Mouse (Mus musculus) megakaryocyte-erythroid progenitor cell, adult 5-6 weeks (primary cell): Measurements from ENCODE around the gene Cbl. TPM values are rescaled to one million over a fixed set of nuclear protein-coding genes. Genes with fewer than 3 reads are reported as not detected.
A peak's percentile ranks its signal among the peaks of the same experiment; 100 is the strongest.

ENCODE experiments used
- ATAC-seq: replicated peaks from 2 replicates; pipeline ENCODE4 v1.8.0; 2016; ENCODE audit warnings: mild to moderate bottlenecking, inconsistent platforms; ENCODE audit not compliant: severe bottlenecking, poor library complexity, low FRiP score, low TSS enrichment
- total RNA-seq, 2 experiments: library from RNA; stranded (forward) in 1 of 2; stranded (reverse) in 1 of 2; fragments of 200-1000, 215-1000 nt in 1 of 2; fragments of >200 nt in 1 of 2; fragmentation: Nextera tagmentation in 1 of 2; gene quantifications; 2 replicates each; pipeline ENCODE4 v1.2.3; 2014 to 2017

Cbl gene
- total RNA-seq, 2 experiments from 2014 or later, result 8.4 to 36.5 TPM

DNA sequence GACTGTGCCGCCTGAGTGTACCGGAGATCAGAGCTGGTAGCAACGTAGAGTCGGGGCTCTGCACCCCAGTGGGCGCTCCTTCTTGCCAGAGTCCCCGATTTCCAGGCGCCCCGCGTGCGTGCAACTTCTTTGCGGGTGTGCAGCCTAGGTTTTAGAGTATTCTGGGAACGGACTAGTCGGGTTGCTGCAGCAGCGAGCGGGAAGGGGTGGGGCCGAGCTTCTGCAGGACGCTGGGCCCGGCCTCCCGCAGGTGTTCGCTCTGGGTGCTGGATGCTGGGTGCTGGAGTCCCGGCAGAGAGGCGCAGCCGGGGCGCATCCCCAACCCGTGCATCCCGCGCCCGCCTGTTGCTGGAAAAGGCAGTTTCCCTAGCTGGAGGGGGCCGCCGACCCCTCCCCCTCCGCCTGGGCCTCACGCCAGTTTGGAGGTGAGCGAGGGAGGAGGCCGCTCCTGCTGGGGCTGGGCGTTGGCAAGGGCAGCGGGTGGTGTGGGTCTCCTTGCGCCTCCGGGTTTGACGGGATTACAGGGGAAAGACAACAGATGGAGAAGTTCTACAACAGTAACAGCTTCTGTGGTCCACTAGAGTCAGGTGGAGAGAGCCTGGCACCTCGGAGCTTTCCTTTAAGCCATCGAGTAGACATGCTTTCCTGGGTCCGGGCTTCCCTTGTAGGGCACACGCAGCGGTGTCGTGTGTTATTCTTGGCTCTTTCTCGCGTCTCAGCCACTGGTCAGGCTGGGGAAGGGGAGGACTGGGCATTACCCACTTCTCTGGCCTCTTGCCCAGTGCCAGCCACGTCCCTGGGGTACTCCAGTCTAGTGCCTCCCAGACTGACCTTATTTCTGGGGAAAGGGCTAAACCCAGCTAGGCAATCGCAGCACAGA lies 98.8 kb downstream of the Cbl start:
- ATAC-seq, result no peak; the same call in 1 of the 2 replicates

- ATAC-seq, result no peak
Measured at GRCm38 (mm10) chr9:44134101-44134850, 99.6 kb downstream of the Cbl start, which contains the start of gene Mcam. TSS of gene Mcam (plus strand) at chr9:44134469.

DNA sequence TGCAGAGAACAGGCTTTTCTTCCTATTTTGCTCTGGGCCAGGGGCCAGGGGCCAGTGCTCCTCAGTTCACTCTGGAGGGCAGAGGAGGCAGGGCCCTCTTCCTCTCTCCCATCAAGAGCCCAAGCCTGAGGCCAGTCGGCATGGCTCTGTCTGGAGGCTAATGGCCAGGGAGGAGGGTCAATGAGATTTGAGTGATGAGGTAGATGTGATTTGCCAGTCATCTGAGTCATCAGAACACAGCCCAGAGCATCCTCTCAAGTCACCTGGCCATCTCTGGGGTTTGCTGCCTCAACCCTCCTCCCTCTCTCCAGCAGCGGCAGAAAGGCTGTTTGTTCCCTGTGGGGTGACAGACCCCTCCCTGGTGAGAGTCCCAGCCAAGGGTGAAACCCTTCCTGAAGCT lies 100.6 kb downstream of the Cbl start:
- ATAC-seq, result no peak

DNA sequence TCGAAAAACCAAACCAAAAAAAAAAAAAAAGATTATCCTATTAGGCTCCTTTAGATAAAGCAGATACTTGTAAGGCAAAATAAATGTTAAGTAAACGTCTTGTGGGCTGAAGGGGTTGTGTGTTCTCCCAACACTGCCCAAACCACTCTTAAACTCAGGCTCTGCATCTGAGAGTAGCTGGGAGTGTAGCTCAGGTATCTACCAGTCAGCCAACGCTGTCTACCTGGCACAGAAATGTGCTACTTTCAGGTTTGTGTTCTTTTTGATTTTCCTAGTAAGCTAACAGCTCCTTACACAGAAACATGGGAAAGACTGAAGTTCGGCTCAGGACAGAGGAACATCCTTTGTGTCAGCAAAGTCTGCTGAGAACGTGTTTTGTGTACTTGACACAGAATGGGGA lies 101.6 kb downstream of the Cbl start:
- no peak for ATAC-seq

- ATAC-seq, result no peak
Measured at GRCm38 (mm10) chr9:44131276-44131590, 102.6 kb downstream of the Cbl start.

DNA sequence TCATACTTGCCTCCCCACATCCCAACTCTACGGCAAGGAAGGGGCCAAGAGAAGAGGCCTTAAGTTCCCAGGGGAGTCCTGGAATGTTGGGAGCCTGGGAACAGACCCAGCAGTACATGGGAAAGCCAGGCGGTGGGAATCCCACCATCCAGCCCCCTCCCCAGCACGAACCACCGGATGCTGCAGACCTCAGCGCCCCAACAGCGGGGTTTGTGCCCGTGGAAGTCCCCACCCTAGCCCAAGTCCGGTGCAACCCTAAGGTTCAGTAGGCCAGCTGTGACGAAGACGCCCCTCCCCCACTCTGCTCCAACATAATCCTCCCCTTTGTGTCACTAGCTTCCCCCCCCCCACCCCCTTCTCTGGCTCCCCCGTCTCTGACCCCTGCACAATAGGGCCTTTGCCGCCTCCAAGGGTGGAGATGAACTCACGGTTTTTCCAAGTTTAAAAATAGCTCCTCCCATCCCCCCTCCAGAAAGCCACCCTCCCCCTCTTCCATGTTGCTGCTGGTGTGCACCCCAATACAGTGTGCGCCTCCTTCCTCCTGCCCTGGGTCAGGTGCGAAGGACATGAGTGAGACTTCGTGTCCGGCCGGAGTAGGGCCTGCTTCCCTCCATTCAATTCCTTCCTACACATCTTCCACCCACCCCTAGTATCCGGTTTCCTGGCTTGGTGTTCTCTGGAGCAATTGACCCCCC lies 103.1 kb downstream of the Cbl start:
- ATAC-seq, result no peak

GRCm38 (mm10) chr9:44130034-44130433 lies 103.8 kb downstream of the Cbl start:
- ATAC-seq, result no peak

DNA sequence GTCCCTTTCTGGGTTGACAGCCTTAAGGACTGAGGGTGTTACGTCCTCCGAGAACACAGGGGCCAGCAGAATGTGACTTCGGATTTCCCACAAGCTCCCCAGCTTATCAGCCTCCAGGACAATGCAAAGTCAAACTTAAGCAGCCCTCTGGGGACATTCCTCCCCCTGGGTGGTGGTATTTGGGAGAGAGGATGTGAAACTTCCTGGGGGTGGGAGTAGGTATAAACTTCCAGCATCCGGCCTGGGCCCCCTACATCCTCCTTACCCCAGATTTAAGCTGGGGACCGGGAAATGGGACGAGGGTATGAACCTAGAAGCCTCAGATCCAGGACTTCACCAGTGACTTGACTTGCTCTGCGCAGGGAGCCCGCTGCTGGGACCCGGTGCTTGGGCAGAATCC lies 104.2 kb downstream of the Cbl start:
- no peak for ATAC-seq

DNA sequence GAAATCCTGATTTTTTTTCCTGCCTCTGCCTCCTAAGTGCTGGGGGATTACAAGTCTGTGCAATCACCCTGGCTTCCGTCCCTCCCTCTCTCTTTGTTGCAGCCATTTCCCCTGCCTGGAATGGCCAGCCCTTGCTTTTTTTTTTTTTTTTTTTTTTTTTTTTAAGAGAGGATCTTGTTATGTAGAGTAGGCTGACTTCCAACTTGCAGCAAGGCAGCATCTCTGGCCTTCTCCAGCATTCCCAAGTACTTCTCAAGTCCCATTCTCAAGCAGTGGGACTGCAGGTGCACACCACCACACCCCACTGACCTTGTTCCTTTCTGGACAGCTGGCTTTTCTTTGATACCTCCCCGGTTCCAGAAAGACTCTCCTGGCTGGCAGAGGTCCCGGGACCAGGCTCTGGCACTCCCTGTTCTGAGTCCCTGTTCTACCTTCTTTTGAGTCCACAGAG lies 106.5 kb downstream of the Cbl start:
- no peak for ATAC-seq

GRCm38 (mm10) chr9:44126746-44127145 lies 107.1 kb downstream of the Cbl start:
- ATAC-seq, result no peak

DNA sequence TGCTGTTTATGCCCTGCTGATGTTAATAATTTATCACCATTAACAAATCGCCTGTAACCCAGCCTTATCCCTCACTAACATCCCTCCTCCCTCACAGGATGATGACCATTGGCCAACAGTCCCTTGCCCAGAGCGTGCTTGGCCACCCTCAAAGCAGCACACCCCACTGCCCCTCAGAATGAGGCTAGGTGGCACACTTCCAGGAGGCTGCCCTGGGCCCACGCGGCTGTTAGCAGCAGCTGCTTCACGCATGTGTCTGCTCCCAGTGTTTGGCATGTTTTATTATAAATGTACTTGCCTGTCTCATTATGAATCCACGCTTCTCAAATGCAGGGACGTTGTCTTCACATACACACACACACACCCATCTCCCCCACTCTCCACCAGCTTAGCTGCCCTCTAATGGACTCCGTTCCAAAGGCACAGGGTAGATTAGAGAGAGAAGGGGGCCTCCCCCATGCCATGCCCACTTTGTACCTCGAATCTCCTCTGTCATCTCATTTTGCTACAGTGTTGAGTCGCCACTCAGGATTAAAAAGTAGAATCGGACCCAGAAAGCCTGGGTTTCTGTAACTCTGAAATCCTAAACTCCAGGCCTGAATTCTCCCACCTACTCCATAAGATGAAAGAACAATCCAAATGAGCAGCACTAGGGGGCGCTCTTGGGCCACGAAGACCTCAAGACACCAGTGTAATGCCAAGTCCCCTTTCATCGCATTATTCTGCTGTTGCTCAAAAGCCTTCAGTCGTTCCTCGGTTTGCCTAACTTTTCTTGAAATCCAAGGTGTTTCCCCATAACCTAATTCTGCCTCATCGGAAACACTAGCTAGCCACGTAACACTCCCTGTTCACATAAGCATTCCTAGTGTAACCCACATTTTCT lies 108.1 kb downstream of the Cbl start:
- peak; percentile 56; the same call in 1 of the 2 replicates for ATAC-seq

DNA sequence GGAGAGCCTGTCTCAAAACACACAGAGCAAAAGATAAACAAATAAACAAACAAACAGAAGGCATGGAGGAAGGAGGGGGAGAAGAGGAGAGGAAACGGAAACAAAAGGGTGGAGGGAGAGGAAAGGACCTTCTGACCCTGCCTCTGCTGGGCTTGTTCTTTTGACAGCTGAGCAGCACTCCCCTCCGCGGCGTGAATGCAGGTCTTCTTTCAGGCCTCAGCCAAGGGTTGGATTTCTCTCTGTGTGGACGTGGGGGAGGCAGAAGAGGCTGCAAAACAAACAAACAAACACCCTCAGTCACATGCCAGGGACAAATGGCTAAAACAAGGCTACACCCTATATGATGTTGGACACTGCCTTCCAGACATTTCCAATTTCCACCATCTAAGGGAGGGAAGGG lies 108.8 kb downstream of the Cbl start:
- ATAC-seq, result no peak

DNA sequence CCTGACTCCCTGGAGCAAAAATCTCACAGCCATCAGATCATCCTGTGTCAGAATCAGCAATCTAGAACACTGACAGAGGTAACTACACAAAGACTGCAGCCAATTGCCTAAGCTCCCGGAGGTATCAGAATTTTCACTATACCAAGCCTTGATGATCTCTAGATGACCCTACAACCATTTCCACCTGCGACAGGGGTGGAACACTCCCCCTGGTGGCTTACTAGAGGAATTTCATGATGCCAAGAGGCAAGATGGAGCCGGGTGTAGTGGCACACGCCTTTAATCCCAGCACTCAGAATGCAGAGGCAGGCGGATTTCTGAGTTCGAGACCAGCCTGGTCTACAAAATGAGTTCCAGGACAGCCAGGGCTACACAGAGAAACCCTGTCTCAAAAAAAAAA lies 109.5 kb downstream of the Cbl start:
- no peak for ATAC-seq

DNA sequence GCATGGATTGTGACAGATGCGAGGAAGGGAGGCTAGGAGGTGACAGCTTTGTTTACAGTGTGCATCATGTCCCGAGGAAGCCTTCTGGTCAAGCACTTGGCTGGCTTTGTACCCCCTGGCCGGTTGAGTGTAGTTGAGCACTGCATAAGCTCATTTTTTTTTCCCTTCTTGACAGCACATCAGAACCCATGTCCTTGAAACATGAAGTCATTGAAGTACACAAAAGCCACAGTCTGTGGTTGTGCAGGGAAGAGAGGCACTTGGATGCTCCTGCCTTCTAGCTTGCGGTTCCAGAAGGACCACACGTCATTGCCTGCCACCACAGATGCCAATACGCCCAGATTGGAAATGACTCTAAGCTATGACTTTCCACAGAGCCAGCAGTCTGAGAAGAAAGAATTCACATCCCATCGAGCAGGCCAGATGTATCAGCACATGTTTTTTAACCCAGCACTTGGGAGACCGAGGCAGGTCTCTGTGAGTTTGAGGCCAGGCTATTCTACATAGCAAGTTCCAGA lies 113.8 kb downstream of the Cbl start:
- no peak for ATAC-seq

DNA sequence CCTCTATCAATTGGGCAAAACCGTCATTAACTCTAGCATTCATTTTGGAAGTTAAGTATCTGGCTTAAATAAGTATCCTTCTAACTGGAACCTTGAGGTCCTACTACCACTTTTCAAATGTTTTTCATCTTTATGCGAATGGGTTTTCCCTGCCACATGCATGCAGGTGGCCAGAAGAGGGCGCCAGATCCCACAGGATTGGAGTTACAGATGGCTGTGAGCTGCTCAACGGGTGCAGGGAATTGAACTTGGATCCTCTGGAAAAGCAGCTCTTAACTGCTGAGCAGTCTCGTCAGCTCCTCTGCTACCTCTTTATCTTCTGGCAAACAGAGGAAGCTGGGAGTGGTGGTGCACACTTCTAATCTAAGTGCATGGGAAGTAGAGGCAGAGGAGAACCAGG lies 114.8 kb downstream of the Cbl start:
- ATAC-seq, result 0 out of 2 replicates have a peak, but pooled peaks have one; percentile 46

- ATAC-seq, result no peak
Measured at GRCm38 (mm10) chr9:44116182-44116581, 117.7 kb downstream of the Cbl start.

DNA sequence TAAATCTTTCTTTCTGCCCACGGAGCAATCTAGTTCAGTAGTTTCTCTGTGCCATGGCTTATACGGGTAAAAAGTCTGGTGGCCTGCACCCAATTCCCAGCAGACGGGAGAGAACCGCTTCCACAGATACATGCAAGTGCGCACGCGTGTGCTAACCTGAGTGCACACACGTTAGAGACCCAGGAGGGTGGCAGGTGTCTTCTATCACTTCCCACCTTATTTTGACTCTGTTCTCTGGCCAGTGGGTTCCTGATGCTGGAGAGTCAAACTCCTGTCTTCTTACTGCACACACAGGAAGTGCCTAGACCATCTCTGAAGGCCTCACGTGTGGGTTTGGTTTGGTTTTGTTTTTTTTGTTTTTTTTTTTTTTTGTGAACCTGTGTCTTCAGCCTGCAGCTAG lies 118.2 kb downstream of the Cbl start:
- ATAC-seq, result no peak

- no peak for ATAC-seq
Measured at GRCm38 (mm10) chr9:44114453-44114852, 119.4 kb downstream of the Cbl start.
